8 mouse cellular contexts compared by ENCODE assay signal in genomic region chr11:33162211-33162997, GRCm38 (mm10). TPM values are rescaled to one million over a fixed set of nuclear protein-coding genes. Genes with fewer than 3 reads are reported as not detected.
DNase-seq lines count a peak whose midpoint lies in the region; ATAC-seq lines count a peak whose summit lies in the region.

No protein-coding gene starts in this region.

- H3K9me3 ChIP-seq in hindbrain, embryonic 12.5 days (replicated peaks) = no peaks in the 10 kb centered on the region

- WGBS in hindbrain, embryonic 12.5 days = 2% methylated on average over 51 of the region's 53 CpGs

- H3K9ac ChIP-seq in hindbrain, embryonic 12.5 days = peak overlapping the region; percentile 94

- ATAC-seq in hindbrain, embryonic 12.5 days (ENCODE audit: low FRiP score) = peak; percentile 74

- H3K4me1 ChIP-seq in hindbrain, embryonic 12.5 days = peaks cover 17% of the 10 kb centered on the region; the same call in 1 of the 2 replicates

- no peaks in the 10 kb centered on the region for H3K27me3 ChIP-seq in hindbrain, embryonic 12.5 days

- DNase-seq in NIH3T3 (ENCODE audit: low read depth) = peak; percentile 87
- DNase-seq in cerebellum, adult 9-10 months = peak; percentile 60
- DNase-seq in frontal cortex, postnatal 14 days (ENCODE audit: low spot score in 2 of 2) = peak; percentile 42 to 62
- DNase-seq in layer of hippocampus, postnatal 36 days = peak; percentile 59 to 66
- DNase-seq in lung, postnatal 4 days = peak; percentile 78 to 82
- peak; percentile 47 to 54 for DNase-seq in right cerebral cortex, adult 2 months (ENCODE audit: low spot score in 2 of 2)
- peak; percentile 50 to 64 for DNase-seq in urinary bladder, postnatal 36 days (ENCODE audit: low spot score in 2 of 2)

- peak overlapping the region; percentile 86 for H3K27ac ChIP-seq in hindbrain, embryonic 12.5 days

- H3K4me2 ChIP-seq in hindbrain, embryonic 12.5 days (replicated peaks) = peak overlapping the region; percentile 84

- peak overlapping the region; percentile 67 for H3K4me3 ChIP-seq in hindbrain, embryonic 12.5 days

- H3K36me3 ChIP-seq in hindbrain, embryonic 12.5 days = peaks cover 30% of the 10 kb centered on the region

RNA-seq across cellular contexts. Expression of gene Npm1, which starts 0.6 kb away (rescaled TPM):
- 615 and 624 TPM in 2 replicates for polyA plus RNA-seq in hindbrain, embryonic 12.5 days (2016; fragmentation: Nextera tagmentation; extraction: Ambion mirVana)
- total RNA-seq in layer of hippocampus, postnatal 36 days (2021) = 100 to 1,000 TPM; 178 to 185 TPM

RNA-seq across cellular contexts. Expression of gene Fgf18, which starts 15.2 kb away (rescaled TPM):
- polyA plus RNA-seq in hindbrain, embryonic 12.5 days (2016; fragmentation: Nextera tagmentation; extraction: Ambion mirVana) = 9.8 and 10.7 TPM in 2 replicates
- total RNA-seq in layer of hippocampus, postnatal 36 days (2021) = 1 to 10 TPM; 2.4 to 2.9 TPM

RNA-seq across cellular contexts. Expression of gene Tlx3, which starts 41.0 kb away (rescaled TPM):
- 29.8 and 33.8 TPM in 2 replicates for polyA plus RNA-seq in hindbrain, embryonic 12.5 days (2016; fragmentation: Nextera tagmentation; extraction: Ambion mirVana)
- not detected for total RNA-seq in layer of hippocampus, postnatal 36 days (2021)

Comparison
In these comparisons a context has a peak if more than half of its experiments do, and no peak if none do; other contexts are left out.
1. Peak in every context shown above with its lines: DNase-seq, ATAC-seq, H3K4me3 ChIP-seq and H3K27ac ChIP-seq.